ENCODE assay signal across 9 mouse cellular contexts in genomic region chr1:165105270-165106010, GRCm38 (mm10). TPM values are rescaled to one million over a fixed set of nuclear protein-coding genes. Genes with fewer than 3 reads are reported as not detected.
A peak's percentile ranks its signal among the peaks of the same experiment; 100 is the strongest.
DNase-seq lines count a peak whose midpoint lies in the region; ATAC-seq lines count a peak whose summit lies in the region.
"Had no signal": no experiment of that assay in that cellular context is flagged by ENCODE, and none has a peak within 500 bp of the region (broad histone marks: within the 10 kb centered on the region; RNA-seq: fewer than 3 reads in every experiment).

No protein-coding gene starts in this region.

- peak overlapping the region; percentile 28; the same call in 1 of the 2 replicates for H3K4me2 ChIP-seq in heart, embryonic 16.5 days (ENCODE audit: low read depth, low read length)
- peak overlapping the region; percentile 72 for H3K4me2 ChIP-seq in liver, embryonic 15.5 days

- H3K9ac ChIP-seq in heart, embryonic 16.5 days (ENCODE audit: low read length) = peak overlapping the region; percentile 25; the same call in 1 of the 2 replicates
- H3K9ac ChIP-seq in liver, embryonic 15.5 days = peak overlapping the region; percentile 49

- no peaks in the 10 kb centered on the region for H3K9me3 ChIP-seq in heart, embryonic 16.5 days (replicated peaks; ENCODE audit: control insufficient read depth, low read length)
- no peaks in the 10 kb centered on the region for H3K9me3 ChIP-seq in liver, embryonic 15.5 days (replicated peaks)

- no peaks in the 10 kb centered on the region for H3K36me3 ChIP-seq in heart, embryonic 16.5 days (ENCODE audit: control insufficient read depth, insufficient read depth)
- H3K36me3 ChIP-seq in liver, embryonic 15.5 days (replicated peaks) = no peaks in the 10 kb centered on the region

- H3K27ac ChIP-seq in heart, embryonic 16.5 days (ENCODE audit: low read length) = peak overlapping the region; percentile 64
- H3K27ac ChIP-seq in liver, embryonic 15.5 days (replicated peaks) = peak overlapping the region; percentile 91

- WGBS in heart, embryonic 16.5 days = 50% methylated on average over 9 of the region's 9 CpGs
- 18% methylated on average over 9 of the region's 9 CpGs for WGBS in liver, embryonic 15.5 days (ENCODE audit: insufficient replicate concordance)

- peaks cover 35% of the 10 kb centered on the region for H3K4me1 ChIP-seq in heart, embryonic 16.5 days (ENCODE audit: control insufficient read depth, insufficient read depth, low read length)
- peaks cover 49% of the 10 kb centered on the region for H3K4me1 ChIP-seq in liver, embryonic 15.5 days (replicated peaks)

- DNase-seq in heart, adult 8-10 months (ENCODE audit: low spot score) = no peak
- peak; percentile 24 for DNase-seq in 416B (ENCODE audit: low read depth)
- peak; percentile 60 for DNase-seq in c-Kit-positive CD71-positive TER-119-negative erythroid progenitor cells, embryonic 14.5 days (ENCODE audit: low read depth)
- no peak for DNase-seq in retina, embryonic 14.5 days (ENCODE audit: low spot score)
- no peak for DNase-seq in lung, postnatal 14 days
- DNase-seq in urinary bladder, postnatal 25 days (ENCODE audit: low spot score) = no peak

- no peak for ATAC-seq in heart, embryonic 16.5 days (replicated peaks; ENCODE audit: extremely low read depth, insufficient read depth, low FRiP score)
- peak; percentile 90 for ATAC-seq in liver, embryonic 15.5 days (ENCODE audit: insufficient read depth)

- H3K4me3 ChIP-seq in heart, embryonic 16.5 days (ENCODE audit: low read length) = no peak overlapping the region
- peak overlapping the region; percentile 35 for H3K4me3 ChIP-seq in liver, embryonic 15.5 days (replicated peaks)

- no peaks in the 10 kb centered on the region for H3K27me3 ChIP-seq in heart, embryonic 16.5 days (ENCODE audit: control insufficient read depth, insufficient read depth, low read length)
- H3K27me3 ChIP-seq in liver, embryonic 15.5 days = no peaks in the 10 kb centered on the region

RNA-seq across cellular contexts. Expression of gene Tbx19, which starts 55.1 kb away (rescaled TPM):
- polyA plus RNA-seq in heart, embryonic 16.5 days (2015; fragmentation: Nextera tagmentation; extraction: Ambion mirVana) = 0.09 and 0.53 TPM in 2 replicates
- not detected for total RNA-seq in heart, adult 8-10 months (2022)
- polyA plus RNA-seq in liver, embryonic 15.5 days (2015; fragmentation: Nextera tagmentation; extraction: Ambion mirVana) = 0.07 TPM in 1 of 2 replicates, not detected in the other
- total RNA-seq: left cerebral cortex, postnatal 10 days had no signal

Comparison
In these comparisons a context has a peak if more than half of its experiments do, and no peak if none do; other contexts are left out.
1. DNase-seq: peak in 416B (single experiment) and c-Kit-positive CD71-positive TER-119-negative erythroid progenitor cells, embryonic 14.5 days (single experiment); none in heart, adult 8-10 months (single experiment), retina, embryonic 14.5 days (single experiment), lung, postnatal 14 days (single experiment) and urinary bladder, postnatal 25 days (single experiment).